Mouse (Mus musculus): Measurements from ENCODE around the gene Snap29. TPM values are rescaled to one million over a fixed set of nuclear protein-coding genes. Genes with fewer than 3 reads are reported as not detected.
A peak's percentile ranks its signal among the peaks of the same experiment; 100 is the strongest.

The Snap29 gene
- total RNA-seq (2021), result 10 to 100 TPM; 15.2 to 16.5 TPM
- long read RNA-seq, experiment 1, transcript Snap29-201 (5 exons, 3,447 nt), result major isoform, 6 of 7 reads
- long read RNA-seq, experiment 1, partial matches to known transcripts, result 0 of 7 reads
- long read RNA-seq, experiment 1, other reads (novel, unspliced or antisense), result 1 of 7 reads
- long read RNA-seq, experiment 2, transcript Snap29-201 (5 exons, 3,447 nt), result major isoform, 9 of 11 reads
- long read RNA-seq, experiment 2, partial matches to known transcripts, result 1 of 11 reads
- long read RNA-seq, experiment 2, other reads (novel, unspliced or antisense), result 1 of 11 reads

- peak; percentile 100 for DNase-seq
Observed at GRCm38 (mm10) chr16:17405736-17406443, at the start of gene Snap29, which contains the start of gene Pi4ka. Gene Snap29, plus strand, starts transcription at chr16:17405986. Gene Pi4ka, minus strand, starts transcription at chr16:17406314.

GRCm38 (mm10) chr16:17356031-17356430 lies 49.8 kb upstream of the Snap29 start:
- no peak for DNase-seq

GRCm38 (mm10) chr16:17358787-17359186 lies 47.0 kb upstream of the Snap29 start:
- DNase-seq, result no peak

GRCm38 (mm10) chr16:17382306-17382705 lies 23.5 kb upstream of the Snap29 start:
- no peak for DNase-seq

GRCm38 (mm10) chr16:17383594-17384326 lies 22.0 kb upstream of the Snap29 start:
- no peak for DNase-seq

GRCm38 (mm10) chr16:17392784-17393183 lies 13.0 kb upstream of the Snap29 start:
- no peak for DNase-seq

GRCm38 (mm10) chr16:17402855-17403254 lies 2.9 kb upstream of the Snap29 start:
- no peak for DNase-seq

- peak; percentile 55 for DNase-seq
Observed at GRCm38 (mm10) chr16:17405271-17405696, 502 bp upstream of the Snap29 start.

- DNase-seq, result no peak
Observed at GRCm38 (mm10) chr16:17406512-17407231, 886 bp downstream of the Snap29 start.

- DNase-seq, result no peak
Observed at GRCm38 (mm10) chr16:17409046-17409445, 3.3 kb downstream of the Snap29 start.

- no peak for DNase-seq
Observed at GRCm38 (mm10) chr16:17410209-17410608, 4.4 kb downstream of the Snap29 start.

GRCm38 (mm10) chr16:17423021-17423420 lies 17.2 kb downstream of the Snap29 start:
- no peak for DNase-seq

- DNase-seq, result no peak
Observed at GRCm38 (mm10) chr16:17432576-17432975, 26.8 kb downstream of the Snap29 start.

GRCm38 (mm10) chr16:17451541-17452372 lies 46.0 kb downstream of the Snap29 start, which contains the start of gene Crkl:
Gene Crkl, plus strand, starts transcription at chr16:17451987.
- DNase-seq, result peak; percentile 97

- DNase-seq, result no peak
Observed at GRCm38 (mm10) chr16:17452373-17452715, 46.6 kb downstream of the Snap29 start.

GRCm38 (mm10) chr16:17456901-17457300 lies 51.1 kb downstream of the Snap29 start:
- DNase-seq, result no peak

GRCm38 (mm10) chr16:17460254-17460653 lies 54.5 kb downstream of the Snap29 start:
- no peak for DNase-seq

- no peak for DNase-seq
Observed at GRCm38 (mm10) chr16:17461596-17461995, 55.8 kb downstream of the Snap29 start.

GRCm38 (mm10) chr16:17463184-17463583 lies 57.4 kb downstream of the Snap29 start:
- no peak for DNase-seq

- DNase-seq, result no peak
Observed at GRCm38 (mm10) chr16:17466875-17467663, 61.3 kb downstream of the Snap29 start.

Data from gastrocnemius, postnatal 25 days (tissue).